Mouse (Mus musculus) T-helper 2 cell (primary cell): ENCODE data around the gene Dcaf12.

Experiments used
- in situ Hi-C: fragments of 300-600 bp; cut with MboI, MseI; formaldehyde crosslinking; loops from one replicate; pipeline ENCODE4 v1.15.1; 2025; ENCODE audit warnings: high pct_unique_total_duplicates

Gene Dcaf12

DNA sequence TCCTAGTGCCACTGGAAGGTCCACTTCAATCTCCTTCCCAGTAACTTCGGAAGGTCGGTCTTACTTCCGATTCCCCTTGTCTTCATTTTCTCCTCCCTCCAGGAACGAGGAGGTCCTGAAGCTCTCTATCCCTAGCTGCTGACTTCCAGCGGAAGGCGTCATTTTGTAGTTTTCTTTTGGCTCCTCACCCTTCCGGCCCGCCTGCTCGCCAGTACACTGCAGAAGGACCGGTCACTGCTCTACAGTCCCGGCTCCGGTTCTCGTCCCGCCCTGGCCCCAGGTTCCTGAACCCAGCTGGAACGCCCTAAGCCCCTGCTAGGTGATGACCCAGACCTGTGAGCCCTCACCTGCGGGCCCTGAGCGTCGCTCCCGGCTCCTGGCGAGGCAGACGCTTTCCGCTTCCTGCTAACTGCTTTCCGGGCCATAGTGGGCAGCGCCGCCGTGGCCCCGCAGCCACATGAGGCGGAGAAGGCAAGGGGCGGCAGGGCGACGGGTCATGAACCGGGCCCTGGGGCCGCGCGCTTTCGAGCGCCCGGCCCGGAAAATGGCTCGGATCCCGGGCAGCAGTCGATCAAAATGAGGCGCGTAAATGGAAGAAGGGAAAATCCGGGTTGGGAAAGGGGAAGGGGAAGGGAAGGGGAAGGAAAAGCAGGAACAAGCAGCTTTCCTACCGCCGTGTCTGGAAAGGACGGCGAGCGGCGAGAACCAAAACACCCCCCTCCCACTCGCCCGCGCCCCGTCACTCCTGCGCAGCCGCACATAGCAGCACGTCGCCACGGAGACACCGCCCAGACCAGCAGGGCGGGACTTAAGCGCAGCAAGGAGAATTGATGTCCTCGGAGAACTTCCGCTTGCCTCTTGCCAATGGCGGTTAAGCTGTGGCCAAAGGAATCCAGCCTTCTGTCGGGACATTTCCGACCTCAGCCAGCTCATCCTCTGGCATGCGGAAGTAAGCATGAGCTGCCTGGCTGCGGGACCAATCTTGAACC lies at the start of gene Dcaf12:
Gene Dcaf12 (minus strand): TSS at position 749 of the 989 bp plus-strand sequence.
- in situ Hi-C loops: no loop called here

DNA sequence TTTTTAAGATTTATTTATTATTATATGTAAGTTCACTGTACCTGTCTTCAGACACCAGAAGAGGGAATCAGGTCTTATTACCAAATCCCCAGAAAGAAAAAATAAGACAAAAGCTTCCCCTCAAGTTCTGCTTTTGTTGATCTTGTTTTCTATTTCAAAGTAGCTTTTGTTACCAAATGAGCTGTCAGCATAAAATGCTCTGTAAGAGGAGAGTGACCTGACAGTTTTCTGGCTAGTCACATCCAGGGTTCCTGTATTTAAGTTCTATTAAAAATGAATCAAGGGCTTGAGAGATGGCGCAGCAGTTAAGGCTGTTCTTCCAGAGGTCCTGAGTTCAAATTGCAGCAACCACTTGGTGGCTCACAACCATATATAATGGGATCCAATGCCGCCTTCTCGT lies 46.4 kb upstream of the Dcaf12 start:
- in situ Hi-C loops: no loop called here

DNA sequence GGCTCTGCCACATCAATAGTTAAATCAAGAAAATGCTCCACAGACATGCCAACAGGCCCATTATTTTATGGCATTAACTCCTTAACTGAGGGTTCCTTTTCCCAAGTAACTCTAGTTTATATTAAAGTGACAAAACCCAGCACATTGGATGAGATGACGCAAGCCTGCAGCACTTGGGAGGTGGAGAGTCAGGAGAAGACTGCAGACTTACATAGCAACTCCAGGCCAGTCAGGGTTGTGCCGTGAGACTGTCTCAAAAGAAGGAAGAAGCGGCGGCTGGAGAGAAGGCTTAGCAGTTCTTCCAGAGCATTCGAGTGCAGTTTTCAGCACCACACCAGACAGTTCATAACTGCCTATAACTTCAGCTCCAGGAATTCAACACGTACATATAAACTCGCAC lies 44.7 kb upstream of the Dcaf12 start:
- in situ Hi-C loops: no loop called here

DNA sequence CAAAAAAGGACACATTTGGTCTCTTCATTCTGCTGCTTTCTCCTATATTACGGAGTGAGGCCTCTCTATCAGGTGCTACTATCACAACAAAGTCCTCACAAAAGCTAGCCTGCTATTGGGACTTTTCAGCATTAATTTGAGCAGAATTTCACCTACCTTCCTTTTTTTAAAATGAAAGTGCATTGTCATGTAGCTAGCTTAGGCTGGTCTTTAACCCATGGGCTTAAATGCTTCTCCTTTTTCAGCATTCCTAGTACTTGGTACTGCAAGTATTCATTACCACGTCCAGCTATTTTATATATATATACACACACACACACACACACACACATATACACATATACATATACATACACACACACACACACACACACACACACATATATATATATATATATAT lies 44.0 kb upstream of the Dcaf12 start:
- in situ Hi-C loops: no loop called here

DNA sequence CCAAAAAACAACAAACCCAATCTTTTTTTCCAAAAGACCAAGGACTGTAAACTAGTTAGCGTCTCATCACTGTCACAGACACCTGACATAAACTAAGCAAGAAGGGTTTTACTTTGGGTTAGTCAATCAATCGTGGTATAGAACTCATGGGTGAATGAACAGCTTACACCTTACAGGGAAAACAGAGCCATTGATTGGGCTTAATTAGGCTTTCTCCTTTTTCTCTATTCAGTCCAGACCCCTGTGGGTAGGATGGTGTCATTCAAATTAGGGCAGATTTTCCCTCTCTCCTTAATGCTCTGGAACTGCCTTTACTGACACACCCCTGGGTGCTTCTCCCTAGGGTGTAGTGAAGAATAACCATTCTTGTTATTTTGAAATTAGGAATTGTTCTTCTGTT lies 42.5 kb upstream of the Dcaf12 start:
- in situ Hi-C loops: no loop called here

DNA sequence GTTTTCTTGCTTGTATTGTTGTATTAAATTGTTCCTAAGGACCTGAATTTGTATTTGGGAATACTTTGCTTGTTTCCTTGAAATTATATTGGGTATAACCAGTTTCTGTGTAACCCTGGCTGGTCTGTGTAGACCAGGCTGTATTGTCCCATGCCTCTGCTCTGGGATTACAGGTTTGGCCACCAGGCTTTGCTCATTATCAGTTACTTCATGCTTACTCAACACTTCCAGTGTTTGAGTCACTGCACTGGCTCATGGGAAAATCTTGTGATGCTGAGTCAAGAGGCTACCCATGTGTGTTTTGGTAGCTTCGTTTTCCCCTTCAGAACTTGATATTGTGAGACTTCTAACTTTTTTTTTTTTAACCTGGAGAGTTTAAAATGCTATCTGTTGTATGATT lies 38.6 kb upstream of the Dcaf12 start:
- in situ Hi-C loops: no loop called here

DNA sequence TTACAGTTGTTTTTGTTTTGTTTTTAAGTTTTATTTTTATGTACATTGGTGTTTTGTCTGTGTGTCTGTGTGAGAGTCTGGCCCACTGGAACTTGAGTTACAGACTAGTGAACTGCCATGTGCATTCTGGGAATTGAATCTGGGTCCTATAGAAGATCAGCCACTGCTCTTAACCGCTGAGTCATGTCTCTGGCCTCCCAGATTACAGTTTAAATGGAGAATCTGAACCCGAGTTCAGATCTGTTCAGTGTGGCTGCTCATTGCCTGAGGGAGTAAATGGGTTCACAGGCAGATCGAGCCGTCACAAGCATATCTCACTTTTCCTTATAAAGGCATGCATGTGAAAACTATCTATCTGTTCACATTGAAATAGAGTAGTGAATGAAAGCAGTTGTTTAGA lies 38.1 kb upstream of the Dcaf12 start:
- in situ Hi-C loops: no loop called here

DNA sequence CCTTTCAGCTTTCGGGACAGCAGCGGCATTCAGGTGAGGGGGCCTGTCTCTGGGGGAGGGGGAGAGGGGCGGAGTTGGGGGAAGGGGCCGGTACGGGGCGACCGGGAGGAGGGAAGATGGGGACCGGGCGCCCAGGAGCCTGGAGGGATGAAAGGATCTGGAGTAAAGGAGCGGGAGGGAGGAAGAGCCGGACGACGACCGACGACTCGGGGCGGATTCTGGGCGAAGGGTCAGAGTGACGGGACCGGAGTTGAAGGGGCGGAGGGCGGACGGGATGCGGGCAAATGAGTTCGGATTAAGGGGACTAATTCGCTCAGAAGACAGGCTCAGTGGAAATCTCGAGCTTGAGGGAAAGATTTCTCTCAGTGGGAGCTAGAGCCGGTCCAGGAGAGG lies 34.5 kb upstream of the Dcaf12 start:
- in situ Hi-C loops: no loop called here

DNA sequence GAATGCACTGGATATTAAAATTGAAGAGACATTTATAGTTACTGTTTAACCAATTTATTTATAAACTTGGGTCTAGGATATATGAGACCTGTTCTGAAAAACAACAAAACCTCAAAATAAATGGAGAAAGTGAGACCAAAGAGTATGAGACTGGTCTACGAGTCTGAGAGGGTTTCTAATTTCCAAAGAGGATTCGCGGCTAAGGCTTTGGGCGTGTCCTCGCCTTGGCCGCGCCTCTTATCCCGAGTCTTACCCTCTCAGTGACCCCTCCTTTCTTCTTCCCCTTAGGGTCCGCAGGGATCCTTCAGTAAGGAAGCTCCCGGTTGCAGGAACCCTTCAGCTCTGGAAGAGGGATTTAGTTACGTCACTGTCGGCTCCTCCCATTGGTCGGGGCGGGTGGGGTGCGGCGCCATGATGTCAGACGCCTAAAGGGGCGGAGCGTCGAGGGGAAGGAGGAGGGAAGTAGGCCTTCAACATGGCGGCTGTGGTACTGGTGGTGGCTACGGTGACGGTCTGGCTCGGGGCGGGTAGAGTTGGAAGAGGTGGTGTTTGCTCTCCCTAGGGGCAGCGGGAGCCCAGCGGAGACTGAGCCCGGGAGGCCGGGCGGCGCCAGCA lies 34.0 kb upstream of the Dcaf12 start, which contains the start of gene Ubap1:
Gene Ubap1 (plus strand): TSS at position 413 of the 615 bp plus-strand sequence.
- in situ Hi-C loops: no loop called here

DNA sequence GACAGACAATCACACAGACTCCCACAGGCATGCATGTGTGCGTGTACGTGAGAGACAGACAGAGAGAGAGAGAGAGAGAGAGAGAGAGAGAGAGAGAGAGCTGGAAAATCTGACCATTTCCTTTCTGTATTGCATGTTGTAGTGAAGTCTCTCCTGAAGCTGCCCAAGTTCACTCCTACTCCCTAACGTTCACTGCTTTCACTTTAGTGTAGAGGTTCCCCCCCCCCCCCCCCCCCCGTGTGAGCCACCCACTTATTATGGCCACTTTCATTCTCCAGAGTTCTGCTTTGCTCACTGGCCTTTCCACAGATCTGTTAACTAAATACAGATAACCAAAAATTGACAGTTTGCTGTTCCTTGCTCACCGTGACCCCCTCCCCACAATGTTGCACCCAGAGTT lies 33.1 kb upstream of the Dcaf12 start:
- in situ Hi-C loops: no loop called here

DNA sequence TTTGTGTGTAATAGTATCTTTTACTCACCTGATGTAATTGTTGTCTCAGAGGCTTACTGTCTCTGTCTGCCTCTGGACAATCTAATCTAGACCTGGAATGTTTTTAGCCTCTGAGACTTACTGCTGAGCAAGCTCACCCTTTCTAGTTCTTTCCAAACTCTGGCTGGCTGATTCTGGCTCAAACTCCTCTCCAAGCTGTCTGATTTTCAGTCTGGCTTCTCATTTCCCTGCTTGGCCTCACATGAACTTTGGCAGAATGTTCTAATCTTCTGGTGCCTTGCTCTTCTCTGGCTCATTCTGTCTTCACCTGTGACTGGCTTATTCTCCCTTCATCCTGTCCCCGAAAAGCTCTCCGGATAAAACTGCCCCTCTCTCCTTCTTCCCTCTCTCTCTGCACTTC lies 31.3 kb upstream of the Dcaf12 start:
- in situ Hi-C loops: no loop called here

DNA sequence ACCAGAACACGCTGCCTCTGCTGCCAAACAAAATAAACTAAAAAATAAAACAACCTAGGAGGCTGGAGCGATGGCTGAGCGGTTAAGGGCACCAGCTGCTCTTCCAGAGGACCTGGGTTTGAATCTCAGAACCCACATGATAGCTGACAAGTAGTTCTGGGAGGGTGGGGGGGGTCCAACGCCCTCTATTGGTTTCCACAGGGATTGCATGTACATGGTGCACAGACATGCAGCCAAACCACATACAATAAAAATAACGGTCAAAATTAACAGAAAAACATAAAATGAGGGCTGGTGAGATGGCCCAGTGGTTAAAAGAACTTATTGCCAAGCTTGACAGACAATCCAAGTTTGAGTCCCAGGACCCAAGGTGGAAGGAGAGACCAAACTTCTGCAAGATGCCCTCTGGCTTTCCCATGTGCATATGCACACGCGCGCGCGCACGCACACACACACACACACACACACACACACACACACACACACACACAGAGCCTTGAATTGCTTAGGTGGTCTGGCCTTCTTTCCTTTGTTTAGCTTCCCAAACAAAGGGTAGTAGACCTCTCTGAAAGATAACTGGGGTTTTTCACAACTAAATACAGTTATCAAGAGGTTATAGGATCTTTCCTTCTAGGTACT lies 26.3 kb upstream of the Dcaf12 start:
- in situ Hi-C loops: no loop called here

DNA sequence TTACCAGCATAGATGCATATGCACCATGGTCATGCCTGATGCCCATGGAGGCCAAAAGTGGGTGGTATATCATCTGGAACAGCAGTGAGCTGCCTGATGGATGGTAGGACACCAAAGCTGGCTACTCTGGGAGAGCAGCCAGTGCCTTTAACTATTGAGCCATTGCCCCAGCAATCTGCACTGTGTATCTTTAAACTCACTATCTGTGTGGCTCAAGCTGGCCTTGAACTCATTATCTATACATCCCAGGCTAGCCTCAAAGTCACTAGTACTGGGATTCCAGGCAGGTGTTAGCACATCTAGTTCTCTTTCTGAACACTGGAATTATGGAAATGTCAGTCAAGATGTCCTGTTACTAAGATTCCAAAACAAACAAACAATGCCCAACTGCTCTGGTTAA lies 21.9 kb upstream of the Dcaf12 start:
- in situ Hi-C loops: no loop called here

DNA sequence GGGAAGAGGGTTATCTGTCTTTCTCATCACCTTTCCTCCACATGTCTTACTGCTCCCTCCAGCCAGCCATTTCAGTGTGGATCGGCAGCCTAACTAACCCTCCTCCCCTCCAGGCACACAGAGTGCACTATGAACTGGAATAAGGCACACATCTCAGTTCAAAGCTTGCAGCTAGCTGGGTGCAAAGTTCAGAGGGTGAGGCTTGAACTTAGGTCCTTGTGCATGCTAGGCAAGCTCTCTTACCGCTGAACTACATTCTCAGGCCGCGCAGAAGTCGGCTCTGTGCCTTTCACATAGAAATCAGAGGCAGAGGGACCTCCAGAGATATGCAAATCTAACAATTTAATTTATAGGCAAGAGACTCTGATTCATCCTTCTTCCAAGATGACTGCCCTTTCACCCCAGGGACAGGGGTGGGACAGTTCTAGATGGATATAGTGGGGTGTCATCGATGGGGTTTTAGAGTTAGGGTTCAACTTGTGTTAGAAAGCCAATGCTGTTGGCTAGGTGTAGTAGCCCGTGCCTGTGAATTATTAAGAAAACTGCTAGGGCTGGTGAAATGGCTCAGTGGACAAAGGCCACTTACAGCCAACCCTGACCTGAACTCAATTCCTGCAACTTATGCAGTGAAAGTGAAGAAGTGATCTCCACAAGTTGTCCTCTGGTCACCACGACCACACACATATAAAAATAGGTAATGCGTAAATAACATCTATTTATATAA lies 17.2 kb upstream of the Dcaf12 start:
- in situ Hi-C loops: no loop called here

DNA sequence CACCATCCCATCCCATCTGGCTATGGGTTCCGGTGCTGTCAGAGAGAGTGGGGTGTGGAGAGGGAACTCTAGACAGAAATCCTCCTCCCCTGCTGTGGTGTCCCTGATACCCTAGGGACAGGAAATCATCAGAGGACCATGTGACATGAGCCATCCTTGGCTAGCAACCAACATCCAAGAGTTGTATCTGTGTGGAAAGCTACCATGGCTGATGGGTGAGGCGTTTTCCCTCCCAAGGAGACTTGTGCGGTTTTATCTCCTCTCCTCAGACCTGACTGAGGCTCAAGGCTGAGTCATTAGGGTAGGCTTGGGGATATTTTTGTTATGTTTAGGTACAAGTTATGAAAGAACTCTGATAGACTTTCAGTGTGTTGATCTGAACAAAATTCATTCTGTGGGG lies 16.4 kb upstream of the Dcaf12 start:
- in situ Hi-C loops: no loop called here

DNA sequence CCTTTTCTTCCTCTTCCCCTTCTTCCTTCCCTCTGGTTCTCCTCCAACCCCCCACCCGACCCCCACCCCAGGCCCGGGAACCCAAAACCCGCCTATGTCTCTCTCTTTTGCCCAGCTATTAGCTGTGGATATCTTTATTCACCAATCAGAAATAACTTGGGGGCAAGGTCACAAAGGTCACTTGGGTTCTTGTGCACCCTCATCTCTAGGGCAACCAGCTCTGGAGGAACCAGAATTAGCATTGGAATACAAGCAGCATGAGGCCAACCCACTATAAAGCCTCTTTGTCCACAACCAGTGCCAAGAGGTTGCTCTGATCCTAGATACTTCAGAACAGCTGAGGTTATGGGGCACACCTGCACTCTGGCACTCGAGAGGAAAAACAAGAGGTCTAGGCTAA lies 14.8 kb upstream of the Dcaf12 start:
- in situ Hi-C loops: no loop called here

DNA sequence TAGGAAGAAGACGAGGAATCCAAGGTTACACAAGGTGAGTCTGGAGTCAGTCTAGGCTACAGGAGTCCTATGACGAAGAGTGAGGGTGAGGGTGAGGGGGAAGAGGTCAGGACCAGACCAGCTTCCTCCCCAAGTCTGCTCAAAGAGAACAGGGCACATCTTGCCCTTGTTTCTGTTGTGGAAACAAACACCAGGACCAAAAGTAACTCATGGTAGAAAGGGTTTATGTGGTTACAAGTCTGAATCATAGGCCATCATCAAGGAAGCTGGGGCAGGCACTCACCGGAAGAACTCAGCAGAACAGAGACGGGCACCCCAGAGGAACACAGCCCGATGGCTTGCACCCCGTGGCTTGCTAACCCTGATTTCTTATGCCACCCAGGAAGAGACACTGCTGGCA lies 12.2 kb upstream of the Dcaf12 start:
- in situ Hi-C loops: no loop called here

DNA sequence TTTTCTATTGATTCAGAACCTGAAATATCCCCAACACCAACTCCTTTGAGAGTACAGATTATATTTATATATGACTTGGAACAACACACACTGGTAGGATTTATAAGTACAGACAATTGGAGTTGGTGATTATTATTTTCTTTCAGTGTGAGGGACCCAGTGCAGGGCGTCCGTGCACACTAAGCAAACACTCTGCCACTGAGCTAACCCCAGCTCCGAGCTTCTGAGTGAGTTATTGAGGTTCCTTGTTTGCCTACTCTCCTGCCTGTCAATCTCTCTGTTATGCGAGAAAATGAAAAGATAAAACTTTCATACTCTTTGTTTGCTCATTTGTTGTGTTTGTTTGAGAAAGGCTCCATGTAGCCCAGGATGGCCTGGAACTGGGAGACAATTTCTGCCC lies 6.3 kb upstream of the Dcaf12 start:
- in situ Hi-C loops: no loop called here

DNA sequence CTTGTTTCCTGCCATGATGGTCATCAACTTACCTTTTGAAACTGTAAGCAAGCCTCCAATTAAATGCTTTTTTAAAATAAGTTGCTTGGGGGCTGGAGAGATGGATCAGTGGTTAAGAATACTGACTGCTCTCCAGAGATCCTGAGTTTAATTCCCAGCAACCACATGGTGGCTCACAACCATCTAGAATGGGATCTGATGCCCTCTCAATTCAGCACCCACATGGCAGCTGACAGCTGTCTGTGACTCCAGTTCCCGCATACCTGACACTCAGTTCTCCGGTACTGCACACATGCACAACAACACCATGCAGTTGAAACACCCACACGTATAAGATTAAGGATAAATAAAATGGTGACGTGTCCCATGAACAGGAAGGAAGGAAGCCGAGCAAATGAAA lies 3.6 kb upstream of the Dcaf12 start:
- in situ Hi-C loops: no loop called here

DNA sequence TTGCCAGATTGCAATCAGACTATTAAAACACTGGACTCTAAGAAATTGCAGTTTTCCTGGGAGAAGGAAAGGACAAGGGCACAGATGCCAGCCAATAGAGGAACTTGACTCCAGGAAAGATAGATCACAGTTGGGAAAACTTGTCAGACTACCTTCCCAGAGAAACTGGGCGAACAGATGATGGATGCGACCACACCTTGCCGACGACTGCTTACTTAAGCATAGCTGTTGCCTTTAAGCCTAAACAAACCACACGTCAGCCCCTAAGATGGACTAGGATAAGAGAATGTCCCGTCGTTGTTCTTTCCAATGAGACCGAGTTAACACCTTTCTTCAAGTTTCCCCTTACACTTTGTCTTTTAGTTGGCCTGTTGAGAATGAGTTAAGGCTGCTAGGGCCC lies 484 bp upstream of the Dcaf12 start:
- in situ Hi-C loops: no loop called here

DNA sequence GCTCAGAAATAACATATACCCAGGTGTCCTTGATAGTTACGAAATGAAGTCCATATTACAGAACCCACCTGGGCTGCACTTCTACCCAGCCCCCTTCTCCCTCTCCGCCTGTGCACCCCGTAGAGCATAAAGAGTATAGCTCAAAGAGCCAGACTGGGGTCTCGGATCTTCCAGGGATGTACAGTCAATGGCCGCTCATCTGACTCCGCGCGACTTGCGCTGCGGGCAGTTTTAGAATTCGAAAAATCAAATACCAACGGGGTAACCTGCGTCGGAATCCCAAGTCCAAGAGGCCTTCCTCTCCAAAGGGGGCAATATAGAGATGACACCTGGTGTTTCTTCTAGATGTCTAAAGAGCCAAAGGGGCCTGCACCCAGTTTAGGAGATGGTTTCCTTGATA lies 967 bp downstream of the Dcaf12 start:
- in situ Hi-C loops: no loop called here
